Mouse (Mus musculus) brown adipose tissue, adult 24 weeks (tissue): ENCODE results near the gene Pou3f3. TPM values are rescaled to one million over a fixed set of nuclear protein-coding genes. Genes with fewer than 3 reads are reported as not detected.

Experiments used
- H3K27ac ChIP-seq: fragments of 200-500 bp; replicated peaks from 2 replicates; pipeline ENCODE4 v1.5.1; 2012; ENCODE audit warnings: low read depth, mild to moderate bottlenecking, low read length
- H3K4me1 ChIP-seq: fragments of 200-500 bp; 2 replicates; pipeline ENCODE4 v1.6.1; 2012; ENCODE audit warnings: low read length, mixed read lengths; ENCODE audit not compliant: control insufficient read depth, insufficient read depth, insufficient read length
- H3K4me3 ChIP-seq: fragments of 200-500 bp; 2 replicates; pipeline ENCODE4 v1.5.1; 2012; ENCODE audit warnings: low read depth, mild to moderate bottlenecking, low read length, moderate library complexity; ENCODE audit not compliant: insufficient read depth
- polyA plus RNA-seq: library from polyadenylated mRNA; stranded (reverse); fragments of >200 nt; gene quantifications from 2 replicates; pipeline ENCODE4 v1.2.4, GENCODE M21; 2012; ENCODE audit not compliant: missing spikeins, insufficient read depth, insufficient read length

The Pou3f3 gene
- polyA plus RNA-seq, 1 experiment, result not detected

DNA sequence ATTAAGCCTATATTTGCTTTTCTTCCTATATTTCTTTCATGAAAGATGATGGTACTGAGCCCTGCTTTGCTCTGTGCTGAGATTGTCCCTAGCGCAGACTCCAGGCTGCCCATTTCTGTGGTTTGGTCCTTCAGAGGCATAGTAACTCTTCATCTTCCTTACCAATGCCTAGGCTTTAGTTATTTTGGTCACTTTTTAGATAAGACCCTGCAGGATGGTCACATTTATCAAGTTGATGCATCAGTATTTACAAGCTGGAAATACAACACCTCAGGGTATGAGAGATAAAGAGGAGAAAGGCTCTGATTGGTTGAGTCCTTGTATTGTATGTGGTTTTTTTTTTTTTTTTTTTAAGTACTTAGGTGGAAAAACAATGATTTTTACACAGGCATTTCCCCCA lies 5.2 kb downstream of the Pou3f3 start:
- H3K27ac ChIP-seq, result no peak overlapping the region
- H3K4me1 ChIP-seq, result no peaks in the 10 kb centered on the region
- H3K4me3 ChIP-seq, result no peak overlapping the region

GRCm38 (mm10) chr1:42701833-42702611 lies 6.5 kb downstream of the Pou3f3 start:
- H3K27ac ChIP-seq, result no peak overlapping the region
- no peaks in the 10 kb centered on the region for H3K4me1 ChIP-seq
- no peak overlapping the region for H3K4me3 ChIP-seq

DNA sequence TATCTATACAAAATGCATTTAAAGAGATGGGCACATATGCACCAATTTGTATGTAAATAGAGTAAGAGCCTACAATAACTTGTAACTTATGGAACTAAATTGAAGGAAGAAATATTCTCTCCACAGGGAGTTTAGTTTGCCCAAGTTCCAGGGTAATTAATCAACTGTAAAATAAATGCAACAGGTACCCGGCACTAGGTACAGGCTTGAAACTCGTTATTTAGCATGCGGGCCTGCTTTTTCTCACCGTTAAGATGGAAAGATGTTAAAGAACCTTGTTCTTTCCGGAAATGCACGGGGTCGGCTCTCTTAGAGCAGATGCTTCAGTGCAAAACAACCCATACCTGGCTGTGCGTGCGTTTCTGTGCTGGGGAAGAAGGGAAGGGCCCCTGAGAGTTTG lies 7.4 kb downstream of the Pou3f3 start:
- Histone ChIP-seq H3K4me3 (no peak overlapping the region), H3K4me1 (no peaks in the 10 kb centered on the region), H3K27ac (no peak overlapping the region)

DNA sequence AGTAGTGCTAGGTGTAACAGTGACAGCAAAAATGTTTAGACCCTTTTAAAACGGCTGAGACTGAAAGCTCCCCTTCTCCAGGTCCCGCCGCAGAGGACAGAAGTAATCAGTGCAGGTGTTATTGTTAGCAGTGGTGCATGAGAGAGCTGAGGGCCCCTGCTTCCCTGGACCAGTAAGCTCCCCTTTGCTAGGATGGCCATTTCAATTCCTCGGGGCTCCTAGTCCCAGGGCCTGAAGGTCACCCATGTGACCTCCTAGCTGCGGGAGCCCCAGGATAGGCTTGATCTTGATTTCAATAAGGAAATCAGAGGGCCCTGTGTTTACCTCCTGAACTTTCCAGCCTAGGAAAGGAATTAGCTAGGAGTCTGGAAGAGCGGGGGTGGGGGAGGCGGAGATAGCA lies 7.9 kb downstream of the Pou3f3 start:
- no peak overlapping the region for H3K4me3 ChIP-seq
- H3K27ac ChIP-seq, result no peak overlapping the region
- H3K4me1 ChIP-seq, result no peaks in the 10 kb centered on the region

DNA sequence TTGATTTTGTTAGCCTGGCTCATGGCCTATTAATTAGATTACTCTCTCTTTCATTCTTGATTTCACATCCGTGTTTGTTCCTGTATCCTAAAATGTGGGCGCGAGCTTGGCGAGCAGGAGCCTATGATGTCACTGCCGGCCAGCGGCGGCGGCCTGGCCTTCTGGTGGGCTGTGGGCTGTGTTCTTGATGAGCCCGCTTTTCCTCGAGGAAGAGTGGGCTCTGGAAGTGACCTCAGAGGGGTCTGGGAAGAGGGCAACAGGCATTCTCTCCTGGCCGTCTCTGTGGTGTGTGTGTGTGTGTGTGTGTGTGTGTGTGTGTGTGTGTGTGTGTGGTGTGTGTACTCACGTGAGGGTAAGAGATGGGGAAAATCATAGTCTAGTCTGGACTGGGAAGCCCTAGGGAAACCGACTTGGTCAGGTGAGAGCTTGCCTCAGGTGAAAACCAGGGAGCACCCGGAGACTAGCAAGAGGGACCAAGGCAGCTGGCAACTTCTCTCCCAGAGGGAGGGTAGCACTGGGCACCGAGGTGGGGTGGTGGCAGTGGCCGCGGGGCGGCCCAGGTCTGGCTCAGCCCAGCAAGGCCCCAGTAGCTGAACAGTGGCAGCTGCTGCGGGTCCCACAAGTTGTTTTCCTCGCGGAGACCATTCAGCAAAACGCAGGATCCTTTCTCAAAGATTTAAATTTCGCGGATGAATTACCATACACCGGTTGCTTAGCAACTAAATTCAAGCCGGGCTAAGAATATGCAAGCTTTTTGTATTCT lies 8.5 kb downstream of the Pou3f3 start:
- H3K27ac ChIP-seq, result no peak overlapping the region
- H3K4me3 ChIP-seq, result no peak overlapping the region
- H3K4me1 ChIP-seq, result no peaks in the 10 kb centered on the region

GRCm38 (mm10) chr1:42704981-42705810 lies 9.6 kb downstream of the Pou3f3 start:
- no peaks in the 10 kb centered on the region for H3K4me1 ChIP-seq
- H3K4me3 ChIP-seq, result no peak overlapping the region
- no peak overlapping the region for H3K27ac ChIP-seq

DNA sequence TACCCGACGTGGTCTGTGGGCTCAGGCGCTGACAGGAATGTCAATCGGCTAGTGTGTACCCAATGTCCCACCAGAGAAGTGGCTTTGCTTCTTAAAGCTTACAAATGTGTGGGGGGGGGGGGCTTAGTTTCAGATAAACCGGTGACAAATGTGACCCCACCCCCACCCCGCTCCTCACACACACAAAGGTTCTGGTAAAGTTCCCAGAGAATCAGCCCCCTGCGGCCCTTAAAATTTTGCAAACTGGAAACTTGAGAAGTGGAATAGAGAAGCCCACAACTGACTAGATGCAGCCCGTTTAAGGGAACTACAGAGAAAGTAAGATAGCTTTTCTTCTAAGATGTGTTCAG lies 10.2 kb downstream of the Pou3f3 start:
- no peak overlapping the region for H3K4me3 ChIP-seq
- H3K27ac ChIP-seq, result no peak overlapping the region
- H3K4me1 ChIP-seq, result no peaks in the 10 kb centered on the region

GRCm38 (mm10) chr1:42707196-42707595 lies 11.6 kb downstream of the Pou3f3 start:
- H3K27ac ChIP-seq, result no peak overlapping the region
- H3K4me3 ChIP-seq, result no peak overlapping the region
- H3K4me1 ChIP-seq, result no peaks in the 10 kb centered on the region

DNA sequence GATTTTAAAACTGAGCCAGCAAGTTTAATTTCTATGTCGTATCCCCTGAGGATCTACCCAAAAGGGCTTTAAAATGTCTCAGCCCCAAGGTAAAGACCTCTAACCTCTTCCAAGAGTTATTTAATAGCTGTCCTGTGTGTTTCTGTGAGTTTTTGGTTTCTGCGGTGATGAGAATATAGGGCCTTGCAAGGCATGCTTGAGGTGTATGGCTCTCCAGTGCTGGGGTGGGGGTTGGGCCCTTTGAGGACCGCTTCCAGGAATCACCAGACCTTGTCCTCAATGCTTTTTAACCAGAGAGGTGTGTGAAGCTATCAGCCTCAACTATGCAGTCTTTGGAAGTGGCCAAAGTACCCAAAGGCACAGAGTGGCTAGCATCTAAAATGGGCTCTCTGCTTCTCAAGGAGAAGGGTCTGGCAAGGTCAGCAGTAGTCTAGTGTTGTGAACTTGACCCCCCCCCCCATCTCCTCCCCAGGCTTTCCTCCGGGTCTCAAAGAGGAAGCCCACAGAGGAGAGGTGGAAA lies 12.1 kb downstream of the Pou3f3 start:
- Histone ChIP-seq H3K4me1 (no peaks in the 10 kb centered on the region), H3K27ac (no peak overlapping the region), H3K4me3 (no peak overlapping the region)

GRCm38 (mm10) chr1:42709024-42709423 lies 13.5 kb downstream of the Pou3f3 start:
- H3K4me3 ChIP-seq, result no peak overlapping the region
- 0 out of 2 replicates have a peak, but pooled peaks cover 5% of the 10 kb centered on the region for H3K4me1 ChIP-seq
- no peak overlapping the region for H3K27ac ChIP-seq

GRCm38 (mm10) chr1:42709431-42710160 lies 14.0 kb downstream of the Pou3f3 start:
- H3K27ac ChIP-seq, result no peak overlapping the region
- H3K4me1 ChIP-seq, result 0 out of 2 replicates have a peak, but pooled peaks cover 7% of the 10 kb centered on the region
- H3K4me3 ChIP-seq, result no peak overlapping the region

DNA sequence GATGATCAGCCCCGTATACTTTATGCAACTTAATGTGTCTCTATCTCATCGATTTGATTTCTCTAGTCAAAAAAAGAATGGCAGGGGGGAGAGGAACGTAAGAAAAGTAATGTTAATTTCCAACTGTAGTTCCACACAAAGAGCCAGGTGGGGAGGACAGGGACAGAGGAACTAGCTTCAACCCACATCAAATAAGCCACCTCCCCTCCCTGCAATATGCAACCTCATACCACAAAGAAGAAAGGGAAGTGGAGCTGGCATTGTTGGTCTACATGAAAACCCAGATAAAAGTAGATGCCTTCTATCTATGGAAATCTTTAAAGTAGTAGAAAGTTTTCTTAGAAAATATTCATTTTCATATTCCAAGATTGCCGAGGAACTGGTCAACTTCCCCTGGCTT lies 14.7 kb downstream of the Pou3f3 start:
- Histone ChIP-seq H3K4me1 (0 out of 2 replicates have a peak, but pooled peaks cover 7% of the 10 kb centered on the region), H3K4me3 (no peak overlapping the region), H3K27ac (no peak overlapping the region)

DNA sequence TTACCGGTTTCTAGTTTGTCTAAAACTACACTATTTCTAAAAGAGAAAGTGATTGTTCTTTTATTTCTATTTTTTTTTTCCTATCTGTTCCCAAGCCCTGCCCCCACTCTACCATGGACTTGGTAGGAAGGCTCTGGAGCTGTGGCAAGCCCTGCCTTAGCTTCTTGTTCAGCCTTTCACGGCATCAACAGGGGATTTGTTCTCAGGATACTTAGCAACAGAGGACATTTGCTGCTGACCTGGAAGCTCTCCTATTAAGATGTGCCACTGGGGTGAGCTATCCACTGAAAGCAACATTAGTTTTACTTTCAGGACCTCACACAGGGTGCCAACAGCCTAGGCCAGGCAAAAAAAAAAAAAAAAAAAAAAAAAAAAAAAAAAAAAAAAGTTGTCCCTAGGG lies 15.4 kb downstream of the Pou3f3 start:
- no peak overlapping the region for H3K27ac ChIP-seq
- H3K4me1 ChIP-seq, result 0 out of 2 replicates have a peak, but pooled peaks cover 7% of the 10 kb centered on the region
- no peak overlapping the region for H3K4me3 ChIP-seq

DNA sequence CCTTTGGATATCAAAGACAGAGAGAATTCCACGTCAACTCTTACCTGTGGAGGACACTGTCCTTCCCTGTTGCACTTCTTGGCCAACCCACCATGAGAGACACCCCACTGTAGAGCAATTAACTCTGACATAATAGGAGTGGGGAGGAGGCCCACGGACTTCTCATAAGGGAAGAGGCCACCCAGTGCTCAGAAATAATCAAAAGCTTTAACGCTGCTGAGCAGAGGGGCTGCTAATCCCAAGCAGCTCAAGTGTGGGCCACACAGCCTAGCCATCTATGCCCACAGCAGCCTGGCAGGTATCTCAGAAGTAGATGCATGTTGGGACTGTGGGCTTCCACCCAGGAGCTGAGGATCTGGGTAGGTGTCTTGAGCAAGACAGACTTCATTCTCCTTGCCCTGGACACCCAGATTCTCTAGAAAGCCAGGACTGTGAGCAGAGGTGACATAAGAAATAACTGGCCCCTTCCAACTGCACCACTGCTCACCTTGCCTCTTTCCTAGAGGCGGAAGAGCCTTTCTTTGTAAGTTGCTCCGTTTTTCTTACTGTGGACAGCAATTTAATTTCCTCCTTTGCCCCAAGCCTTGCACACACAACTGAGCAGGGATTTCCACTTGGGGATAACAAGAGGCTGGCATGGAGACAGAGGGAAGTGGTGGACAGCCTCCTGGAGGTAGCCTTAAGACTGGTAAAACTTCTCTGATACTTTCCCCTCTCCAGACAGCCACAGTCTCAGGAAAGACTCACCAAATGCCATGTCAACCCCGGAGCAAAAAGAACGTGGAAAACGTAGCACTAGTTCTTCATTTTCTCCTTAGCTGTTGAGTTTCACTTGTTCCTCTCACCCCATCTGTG lies 16.1 kb downstream of the Pou3f3 start:
- Histone ChIP-seq H3K4me1 (0 out of 2 replicates have a peak, but pooled peaks cover 7% of the 10 kb centered on the region), H3K4me3 (no peak overlapping the region), H3K27ac (no peak overlapping the region)
